Mouse (Mus musculus) megakaryocyte, embryonic 14.5 days (primary cell): Measurements from ENCODE around the gene Myl3.

ENCODE experiments used
- FLI1 ChIP-seq: IDR thresholded peaks from 2 replicates; pipeline ENCODE4 v1.6.1; 2012; ENCODE audit warnings: low read length, inconsistent platforms, mixed read lengths
- GATA1 ChIP-seq: IDR thresholded peaks from 3 replicates; pipeline ENCODE4 v1.6.1; 2012; ENCODE audit warnings: mixed read lengths, low read length, inconsistent platforms, borderline replicate concordance

DNA sequence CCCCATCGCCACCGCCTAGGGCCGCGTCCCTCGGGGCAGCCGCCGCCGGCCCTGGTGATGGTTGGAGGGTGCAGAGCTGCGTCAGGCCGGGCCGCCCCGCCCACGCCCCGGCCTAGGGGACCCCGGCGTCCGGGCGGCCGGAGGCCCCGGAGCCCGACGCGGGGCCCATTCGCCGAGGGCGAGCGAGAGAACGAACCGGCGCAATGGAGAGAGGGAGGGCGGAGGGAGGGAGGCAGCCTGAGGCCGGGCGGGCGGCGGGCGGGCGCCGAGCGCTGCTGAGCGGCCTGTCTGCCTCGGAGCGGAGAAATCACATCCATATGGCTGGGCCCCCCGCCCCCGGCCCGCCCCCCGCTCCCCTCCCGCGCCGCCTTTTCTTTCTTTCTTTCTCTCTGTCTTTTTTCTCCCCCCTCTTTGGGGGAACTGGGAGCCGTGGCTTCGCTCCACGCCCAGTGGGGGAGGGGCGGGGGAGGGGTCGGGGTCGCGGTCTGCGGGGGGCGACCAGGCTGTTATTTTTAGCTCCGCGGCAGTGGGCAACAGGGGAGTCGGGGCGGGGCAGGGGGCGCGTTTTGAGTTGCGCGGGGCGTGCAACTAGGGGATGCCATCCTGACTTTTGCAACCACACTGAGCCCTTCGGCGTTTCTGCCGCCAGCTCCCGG, 762 bp downstream of the Myl3 start:
- TF ChIP-seq GATA1 (no peak), FLI1 (no peak)
